Mouse (Mus musculus) liver, adult 2 months (tissue): ENCODE measurements around the gene Prss8.

ENCODE experiments used
- CTCF ChIP-seq: fragments of 200-500 bp; IDR thresholded peaks from 2 replicates; pipeline ENCODE4 v1.5.1; 2011; ENCODE audit warnings: low read depth, low read length, control low read depth
- POLR2A ChIP-seq: fragments of 200-500 bp; IDR thresholded peaks from 2 replicates; pipeline ENCODE4 v1.6.1; 2011; ENCODE audit warnings: low read length, control low read depth; ENCODE audit not compliant: insufficient read depth; ENCODE audit errors: extremely low read depth

GRCm38 (mm10) chr7:127903971-127904796 is 25.7 kb downstream of the Prss8 start, which contains the start of gene Bckdk:
- TF ChIP-seq POLR2A: peak; percentile 78
- 0 out of 2 replicates have a peak, but pooled peaks have one; percentile 10 for TF ChIP-seq CTCF
